Mouse (Mus musculus) left cerebral cortex, adult 2 months (tissue): Measurements from ENCODE around the gene Cphx3. TPM values are rescaled to one million over a fixed set of nuclear protein-coding genes. Genes with fewer than 3 reads are reported as not detected.
"Not testable (repeated sequence)": the region's sequence is repeated elsewhere in the genome, so short reads cannot be mapped to it uniquely, and the experiment has no call there.

Source experiments
- DNase-seq, 2 experiments: peaks; one replicate each; pipeline ENCODE4 v3.0.0; 2021 to 2022; ENCODE audit warnings: low spot score in 2 of 2, mixed read lengths in 1 of 2; ENCODE audit errors: extremely low spot score in 1 of 2
- H3K27ac ChIP-seq: fragments of 200-600 bp; 2 replicates; pipeline ENCODE4 v1.8.1; 2022
- H3K4me3 ChIP-seq: fragments of 200-600 bp; 2 replicates; pipeline ENCODE4 v1.8.1; 2022
- intact Hi-C: fragments of 180-260 bp; cut with DNase I; formaldehyde crosslinking; loops from one replicate; pipeline ENCODE4 v1.15.1; 2025
- total RNA-seq, 2 experiments: library from RNA; stranded (reverse); gene quantifications; 2 replicates each; pipeline ENCODE4 v1.2.3; 2021

Cphx3 gene
- total RNA-seq, 2 experiments from 2014 or later, result not detected

DNA sequence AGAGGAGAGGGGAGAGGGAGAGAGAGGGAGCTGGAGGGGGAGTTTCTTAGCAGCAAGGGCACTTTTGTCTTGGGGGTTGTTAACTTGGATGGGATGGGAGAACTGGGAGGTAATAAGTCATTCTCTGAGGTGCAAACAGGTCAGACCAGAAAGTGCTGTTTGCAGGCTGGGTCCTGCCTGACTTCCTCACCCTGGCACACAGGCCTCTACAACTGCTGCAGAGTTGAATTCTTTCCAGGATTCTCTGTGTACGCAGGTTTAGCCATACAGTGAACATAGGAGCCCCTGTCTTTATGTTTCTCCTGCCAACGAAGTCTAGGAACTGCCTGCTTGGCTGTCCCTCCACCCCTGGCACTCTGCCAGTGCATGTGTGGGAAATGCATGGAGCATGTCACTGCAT, 65.0 kb downstream of the Cphx3 start:
- H3K27ac ChIP-seq, H3K4me3 ChIP-seq, intact Hi-C loops, DNase-seq: not testable (repeated sequence)

DNA sequence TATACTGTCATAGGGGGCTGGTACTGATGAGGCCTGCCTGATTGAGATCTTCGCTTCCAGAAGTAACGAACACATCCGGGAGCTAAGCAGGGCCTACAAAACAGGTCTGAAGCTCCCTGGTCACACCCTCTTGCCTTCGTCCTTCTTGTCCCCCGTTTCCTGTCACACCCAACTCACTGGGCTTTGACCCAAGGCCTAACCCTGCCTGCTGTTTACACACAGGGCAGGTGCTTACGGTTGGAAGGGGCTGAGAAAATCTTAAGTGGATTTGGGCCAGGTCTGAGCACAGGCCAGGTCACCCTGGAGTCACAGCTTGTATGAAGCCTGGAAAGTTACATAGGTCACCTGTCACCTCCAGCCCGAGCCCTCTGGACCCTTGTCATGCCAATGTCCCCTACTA, 73.9 kb downstream of the Cphx3 start:
- H3K27ac ChIP-seq, H3K4me3 ChIP-seq, intact Hi-C loops, DNase-seq: not testable (repeated sequence)

DNA sequence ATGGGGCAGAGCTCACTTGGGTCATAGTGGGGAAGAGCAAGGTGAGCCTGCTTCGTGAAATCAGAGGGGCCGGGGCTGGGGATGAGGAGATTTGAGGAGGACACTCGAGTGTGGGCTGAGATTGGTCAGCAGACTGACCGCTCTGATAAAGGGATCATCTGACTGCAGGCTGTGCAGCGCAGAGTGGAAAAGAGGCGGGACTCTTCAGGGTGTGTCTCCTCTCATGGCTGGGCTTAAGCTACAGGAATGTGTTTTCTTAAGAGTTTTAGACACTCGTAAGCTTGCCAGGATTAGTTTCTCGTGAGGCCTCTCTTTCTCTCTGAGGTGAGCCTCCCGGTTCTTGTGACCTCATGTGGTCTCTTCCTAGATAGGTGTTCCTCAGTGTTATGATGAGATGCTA, 79.1 kb downstream of the Cphx3 start:
- H3K27ac ChIP-seq, intact Hi-C loops, DNase-seq, H3K4me3 ChIP-seq: not testable (repeated sequence)

DNA sequence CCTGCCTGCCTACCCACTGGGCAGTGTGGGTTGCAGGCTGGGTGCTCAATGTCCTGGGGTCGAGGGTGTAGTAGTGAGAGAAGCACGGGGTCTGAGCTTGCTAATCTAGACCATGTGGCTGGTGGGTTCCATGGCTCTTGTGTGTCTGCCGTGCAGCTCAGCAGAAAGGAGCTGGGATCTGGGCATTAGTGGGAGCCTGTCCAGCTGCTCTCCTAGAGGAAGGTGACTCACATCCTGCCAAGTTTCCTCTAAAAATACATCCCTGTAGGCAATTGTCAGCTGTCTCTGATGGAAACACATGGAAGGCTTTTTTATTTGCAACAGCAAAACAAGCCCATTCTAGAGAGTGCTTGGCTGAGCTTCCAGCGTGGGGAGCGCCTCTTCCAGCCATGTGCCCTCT, 80.3 kb downstream of the Cphx3 start:
- DNase-seq, H3K4me3 ChIP-seq, intact Hi-C loops, H3K27ac ChIP-seq: not testable (repeated sequence)

DNA sequence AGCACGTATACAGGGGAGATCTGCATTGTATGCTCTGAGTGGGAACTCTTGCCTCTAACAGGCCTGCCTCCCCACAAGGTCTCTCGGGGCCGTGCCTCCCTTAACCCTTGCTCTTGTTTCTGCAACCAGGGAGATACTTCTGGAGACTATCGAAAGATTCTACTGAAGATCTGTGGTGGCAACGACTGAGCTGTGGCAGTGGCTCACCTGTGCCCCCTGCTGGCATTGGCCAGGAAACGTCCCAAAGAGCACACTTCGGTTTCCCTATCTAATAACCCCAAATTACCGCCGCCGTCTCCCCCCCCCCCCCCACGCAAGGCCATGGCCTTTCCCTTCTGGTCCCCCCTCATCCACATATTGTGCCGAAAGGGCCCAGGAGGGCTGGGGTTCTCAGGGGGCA, 83.2 kb downstream of the Cphx3 start:
- H3K4me3 ChIP-seq, intact Hi-C loops: not testable (repeated sequence)

DNA sequence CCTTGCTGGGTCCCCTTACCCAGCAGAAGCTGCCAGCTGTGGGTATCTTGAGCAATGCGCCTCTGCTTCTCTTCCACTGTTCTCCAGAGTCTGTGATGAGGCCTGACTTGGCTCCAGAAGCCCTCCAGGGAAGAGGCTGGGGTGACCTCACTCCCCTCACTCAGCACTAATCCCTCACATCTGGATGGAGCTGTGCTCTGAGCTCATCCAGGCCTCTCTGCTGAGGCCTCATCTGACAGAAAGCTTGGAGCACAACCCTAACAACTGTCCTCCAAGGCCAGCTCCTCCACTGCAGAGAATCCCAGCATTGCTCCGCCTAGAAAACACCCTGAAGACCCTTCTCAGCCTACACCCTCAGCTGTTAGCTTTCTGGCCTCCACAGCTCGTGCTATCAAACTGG, 91.9 kb downstream of the Cphx3 start:
- H3K4me3 ChIP-seq, intact Hi-C loops, DNase-seq, H3K27ac ChIP-seq: not testable (repeated sequence)

More for the DNA sequence above, 83.2 kb downstream of the Cphx3 start:
- DNase-seq, H3K27ac ChIP-seq: not testable (repeated sequence)

DNA sequence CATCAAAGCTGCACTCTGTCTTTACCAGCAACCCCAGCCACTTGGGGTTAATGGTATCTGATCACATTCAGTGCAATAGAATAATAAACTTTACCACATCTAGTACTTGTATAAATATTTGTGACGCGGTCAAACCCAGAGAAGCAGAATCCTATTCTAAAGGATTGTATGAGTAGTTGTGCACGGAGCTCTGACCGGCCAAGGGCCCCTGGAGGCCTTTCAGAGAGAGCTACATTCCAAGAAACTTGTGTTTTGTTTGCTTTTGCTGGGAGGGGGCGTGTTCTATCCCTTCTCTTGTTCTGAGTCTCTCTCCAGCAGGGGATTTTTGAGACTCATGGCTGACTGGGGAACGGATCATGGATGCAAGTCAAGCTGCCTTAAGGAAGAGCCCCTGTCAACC, 92.9 kb downstream of the Cphx3 start:
- DNase-seq, H3K4me3 ChIP-seq, H3K27ac ChIP-seq, intact Hi-C loops: not testable (repeated sequence)

DNA sequence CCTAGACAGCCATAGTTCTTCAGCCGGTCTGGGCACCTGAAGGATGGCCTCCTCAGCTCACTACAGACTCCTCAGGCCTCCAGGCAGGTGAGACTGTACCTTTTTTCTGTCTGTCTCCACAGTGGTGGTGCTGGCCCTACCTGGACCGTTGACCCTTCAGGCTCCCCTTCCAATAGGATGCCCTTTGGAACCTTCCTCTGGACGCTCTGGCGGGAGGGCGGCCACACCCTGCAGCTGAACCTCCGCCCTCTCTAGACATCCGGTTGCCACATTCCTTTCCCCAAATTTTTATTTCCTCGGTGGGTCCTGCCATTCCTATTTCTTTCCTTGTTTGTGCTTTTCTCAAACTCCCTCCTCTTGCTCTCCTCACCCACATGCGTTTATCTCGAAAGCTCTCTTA, 99.6 kb downstream of the Cphx3 start:
- intact Hi-C loops, H3K4me3 ChIP-seq, H3K27ac ChIP-seq, DNase-seq: not testable (repeated sequence)

DNA sequence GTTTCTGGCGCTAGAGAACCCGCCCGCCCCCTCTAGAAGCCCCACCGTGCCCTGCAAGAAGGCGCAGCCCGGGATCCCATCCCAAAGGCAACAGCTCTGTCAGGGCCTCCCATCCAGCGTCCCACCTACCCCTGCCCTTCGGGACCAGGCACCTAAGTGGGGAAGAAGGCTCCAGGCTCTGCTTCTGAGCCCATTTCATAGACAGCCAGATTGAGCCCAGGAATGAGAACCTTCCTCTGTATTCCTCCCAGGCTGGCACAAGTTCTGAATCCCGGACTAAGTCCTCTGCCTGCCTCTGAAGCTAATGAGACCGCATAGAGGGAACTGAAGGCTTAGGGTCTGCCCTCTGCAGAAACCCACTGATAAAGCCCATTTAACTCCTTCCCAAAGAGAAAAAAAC, 100.3 kb downstream of the Cphx3 start, which contains the start of gene Plac9b:
Gene Plac9b (minus strand): TSS at position 101 of the 400 bp plus-strand sequence.
- DNase-seq, intact Hi-C loops, H3K4me3 ChIP-seq, H3K27ac ChIP-seq: not testable (repeated sequence)

DNA sequence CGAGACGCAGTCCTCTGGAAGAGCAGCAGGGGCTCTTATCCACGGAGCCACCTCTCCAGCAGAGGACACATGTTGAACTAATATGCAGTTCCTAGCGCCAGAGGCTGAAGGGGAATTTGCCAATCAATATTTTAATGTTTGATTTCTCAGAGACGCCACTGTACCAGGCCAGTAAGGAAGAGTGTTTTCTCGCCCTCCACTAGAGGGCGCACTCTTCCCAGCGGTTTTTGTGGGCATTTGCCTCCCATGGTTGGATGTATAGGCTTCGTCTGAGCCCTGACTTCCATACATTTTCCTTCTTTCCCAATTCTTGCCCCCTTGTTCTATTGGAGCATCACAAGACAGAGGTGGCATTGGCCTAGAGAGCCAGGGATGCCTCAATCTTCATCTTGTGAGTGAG, 104.5 kb downstream of the Cphx3 start:
- H3K27ac ChIP-seq, DNase-seq, H3K4me3 ChIP-seq, intact Hi-C loops: not testable (repeated sequence)

DNA sequence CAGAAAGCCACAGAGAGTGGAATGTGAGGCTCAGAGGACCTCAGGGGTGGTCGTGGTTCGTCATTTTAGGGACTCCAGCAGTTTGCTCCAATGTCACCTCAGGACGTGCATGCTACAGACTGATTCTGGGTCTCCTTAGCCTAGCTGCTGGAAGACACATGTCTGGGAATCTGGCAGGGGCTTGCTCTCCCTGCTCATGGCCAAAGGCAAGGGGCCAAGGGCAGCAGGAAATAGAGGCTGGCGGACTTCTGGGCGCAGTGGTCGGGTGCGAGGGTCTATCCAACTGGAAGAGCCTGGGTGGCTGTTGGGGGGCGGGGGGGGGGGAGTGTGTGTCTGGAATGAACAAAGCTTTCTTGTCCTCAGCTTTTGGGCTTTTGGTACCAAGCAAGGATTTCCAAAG, 106.3 kb downstream of the Cphx3 start:
- DNase-seq, H3K27ac ChIP-seq, H3K4me3 ChIP-seq, intact Hi-C loops: not testable (repeated sequence)

DNA sequence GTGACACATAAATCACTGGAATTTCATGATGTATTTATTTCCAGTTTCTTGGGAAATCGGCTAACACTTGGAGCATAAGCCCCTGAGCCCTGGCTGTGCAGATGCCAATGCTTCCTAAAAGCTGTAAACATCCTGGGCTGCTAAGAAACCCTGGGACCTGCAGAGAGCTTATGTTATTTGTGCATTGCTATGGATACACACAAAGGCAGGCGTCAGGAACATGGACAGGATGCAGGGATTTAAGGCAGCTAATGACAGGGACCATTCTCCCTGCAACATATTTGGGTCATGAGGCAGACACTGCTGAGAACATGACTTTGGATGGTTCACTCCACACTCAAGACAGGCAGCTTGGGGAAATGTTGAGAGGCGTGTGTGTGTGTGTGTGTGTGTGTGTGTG, 115.8 kb downstream of the Cphx3 start:
- DNase-seq, H3K27ac ChIP-seq, intact Hi-C loops, H3K4me3 ChIP-seq: not testable (repeated sequence)

DNA sequence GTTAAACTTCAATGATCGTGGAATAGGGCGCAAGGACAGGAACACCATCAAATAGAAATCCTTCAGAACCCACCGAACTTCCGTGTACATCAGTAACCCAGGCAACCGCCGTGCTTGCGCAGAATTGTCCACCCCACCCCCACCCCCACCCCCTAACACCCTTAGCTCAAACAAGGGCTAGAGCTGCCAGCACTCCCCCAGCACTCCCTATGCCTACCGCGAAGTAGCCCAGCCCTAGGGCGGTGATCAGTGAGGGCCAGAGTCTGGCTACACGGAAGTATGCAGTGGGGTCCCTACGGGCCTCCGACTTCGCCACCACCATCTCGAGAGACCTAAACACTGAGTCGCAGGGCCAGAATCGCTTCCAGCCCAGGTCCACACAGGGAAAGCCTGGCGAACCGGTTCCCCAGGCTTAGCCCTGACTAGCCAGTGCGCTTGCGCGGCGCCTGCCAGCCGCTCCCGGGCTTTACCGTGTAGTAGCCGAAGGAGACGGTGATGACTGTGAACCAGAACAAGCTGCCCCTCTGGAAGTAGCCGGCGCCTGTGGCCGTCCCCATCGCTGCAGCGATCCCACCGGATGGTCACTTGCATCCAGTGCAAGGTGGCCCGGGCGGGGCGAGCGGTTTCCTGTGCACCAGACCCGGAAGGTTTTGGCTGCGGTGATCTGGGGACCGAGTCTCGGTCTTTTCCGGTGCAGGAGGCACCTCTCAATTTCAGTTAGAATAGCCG, 124.3 kb downstream of the Cphx3 start:
- H3K27ac ChIP-seq, H3K4me3 ChIP-seq, DNase-seq, intact Hi-C loops: not testable (repeated sequence)

DNA sequence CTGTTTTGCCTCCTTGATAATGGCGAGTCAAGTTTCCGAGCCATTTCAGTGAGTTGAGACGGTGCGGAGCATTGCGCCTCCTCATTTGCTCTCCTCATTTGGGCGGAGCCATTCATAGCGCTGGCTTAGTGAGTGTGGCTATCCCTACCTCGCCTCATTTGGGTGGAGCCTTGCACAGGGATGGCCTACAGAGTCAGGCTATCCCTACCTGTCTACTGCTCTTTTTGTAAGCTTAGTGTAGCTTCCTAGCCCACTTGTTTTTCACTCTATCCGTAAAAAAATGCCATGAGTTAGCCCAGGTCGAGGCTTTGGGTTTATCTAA, 124.8 kb downstream of the Cphx3 start, which contains the start of gene Tmem254b:
Gene Tmem254b (minus strand): TSS at position 116 of the 322 bp plus-strand sequence.
- H3K27ac ChIP-seq, DNase-seq, H3K4me3 ChIP-seq, intact Hi-C loops: not testable (repeated sequence)

DNA sequence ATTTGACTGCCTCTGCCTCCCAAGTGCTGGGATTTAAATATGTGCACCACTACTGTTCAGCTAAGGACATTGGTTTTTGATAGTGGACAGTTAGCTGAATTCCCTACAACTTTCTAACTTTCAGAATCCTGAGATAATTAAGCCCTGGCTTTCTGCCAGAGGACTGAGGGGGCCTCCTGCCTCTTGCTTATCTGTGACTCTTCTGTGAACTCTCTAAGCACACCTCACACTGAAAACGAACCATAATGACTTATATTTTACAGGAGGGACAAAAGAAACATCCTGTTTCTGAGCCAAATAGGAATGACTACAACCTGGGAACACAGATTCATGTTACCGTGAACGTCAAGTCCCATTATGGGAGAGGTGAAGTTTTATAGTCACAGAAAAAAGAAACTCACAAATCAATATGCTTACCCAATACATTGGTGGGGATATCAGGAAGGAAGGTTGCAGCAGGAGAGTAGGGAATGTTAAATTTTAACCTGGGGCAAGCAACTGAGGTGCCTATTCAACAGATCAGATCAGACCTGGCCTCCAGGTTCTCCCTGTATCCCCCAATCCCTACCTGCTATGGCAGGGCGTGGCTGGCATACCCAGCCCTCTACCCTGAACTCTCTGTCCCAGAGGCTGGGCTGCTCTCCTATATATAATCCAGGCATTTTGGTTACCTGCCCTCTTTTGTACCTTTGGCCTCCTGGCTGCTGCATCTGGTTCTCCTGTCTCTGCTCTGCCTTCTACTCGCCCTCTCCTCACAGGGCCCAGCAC, 134.3 kb downstream of the Cphx3 start:
- intact Hi-C loops, H3K4me3 ChIP-seq, H3K27ac ChIP-seq, DNase-seq: not testable (repeated sequence)

DNA sequence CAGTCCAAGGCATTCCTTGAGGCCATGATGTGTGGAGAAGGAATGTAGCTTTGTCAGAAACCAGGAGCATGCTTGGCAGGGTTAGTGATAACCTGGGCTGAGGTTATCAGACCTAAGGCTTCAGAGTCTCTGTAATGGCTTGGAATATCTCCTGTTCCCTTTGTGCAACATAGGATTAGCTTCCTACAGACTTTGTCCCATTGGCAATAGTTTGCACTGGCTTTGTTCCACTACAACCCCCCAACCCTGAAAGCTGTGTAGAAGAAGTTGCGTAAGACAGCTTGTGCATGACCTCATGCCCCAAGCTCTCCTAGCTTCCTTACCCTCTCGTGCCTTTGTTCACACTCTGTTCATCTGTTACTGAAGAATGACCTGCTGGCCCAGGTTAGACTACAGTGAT, 155.1 kb downstream of the Cphx3 start:
- H3K27ac ChIP-seq, H3K4me3 ChIP-seq, intact Hi-C loops, DNase-seq: not testable (repeated sequence)
